Mouse (Mus musculus): ENCODE data around the gene Rbm46. TPM values are rescaled to one million over a fixed set of nuclear protein-coding genes. Genes with fewer than 3 reads are reported as not detected.

The Rbm46 gene
- polyA plus RNA-seq (2015; fragmentation: Nextera tagmentation; extraction: Ambion mirVana) = 1.2 and 1.5 TPM in 2 replicates

DNA sequence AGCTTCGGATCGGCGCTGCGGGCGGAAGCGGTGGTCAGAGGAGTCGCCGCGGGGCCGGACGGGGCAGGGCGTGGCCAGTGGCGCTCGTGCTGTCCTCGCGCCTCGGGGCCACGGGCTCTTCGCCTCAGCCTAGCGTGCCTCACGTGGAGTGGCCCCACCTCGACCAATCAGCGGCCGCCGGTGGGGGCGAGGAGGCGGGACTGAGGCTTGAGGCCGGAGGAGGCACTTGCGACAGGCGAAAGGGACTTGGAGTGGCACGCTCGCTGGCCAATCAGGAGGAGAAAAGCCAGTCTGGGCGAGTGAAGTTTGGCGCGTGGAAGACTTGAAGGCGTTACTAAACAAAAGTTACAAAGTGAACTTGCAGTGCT is at the start of gene Rbm46:
Rbm46 (minus strand) TSS at position 112 of the 368 bp plus-strand sequence.
- peak within 1 kb of the TSS; percentile 35 for H3K4me3 ChIP-seq (ENCODE audit: low read depth, low read length)
- H3K36me3 ChIP-seq (ENCODE audit: control insufficient read depth, insufficient read depth, low read length) = no peaks in the 10 kb centered on the region
- no peak within 1 kb of the TSS for H3K27ac ChIP-seq (replicated peaks)
- H3K9ac ChIP-seq (ENCODE audit: low read length) = no peak within 1 kb of the TSS
- DNase-seq (ENCODE audit: low spot score) (peak; percentile 76), ATAC-seq (ENCODE audit: low FRiP score, low TSS enrichment) (peak; percentile 89)
- 20% methylated on average over 36 of the region's 36 CpGs for WGBS
- no peak for TF ChIP-seq EP300 (optimal IDR thresholded peaks at IDR 0.05)
- no peak for TF ChIP-seq CTCF (IDR thresholded peaks at IDR 0.05; ENCODE audit: low read depth)
- H3K4me1 ChIP-seq (replicated peaks; ENCODE audit: control insufficient read depth, insufficient read depth) = no peaks in the 10 kb centered on the region
- H3K27me3 ChIP-seq (ENCODE audit: control insufficient read depth, insufficient read depth, low read length) = 0 out of 2 replicates have a peak, but pooled peaks cover 5% of the 10 kb centered on the region
- peak within 1 kb of the TSS; percentile 51 for H3K4me2 ChIP-seq (replicated peaks; ENCODE audit: low read depth)
- no peaks in the 10 kb centered on the region for H3K9me3 ChIP-seq (ENCODE audit: control insufficient read depth, low read length)

- no peaks in the 10 kb centered on the region for H3K9me3 ChIP-seq (ENCODE audit: control insufficient read depth, low read length)
- no peak overlapping the region for H3K27ac ChIP-seq (replicated peaks)
- no peaks in the 10 kb centered on the region for H3K4me1 ChIP-seq (replicated peaks; ENCODE audit: control insufficient read depth, insufficient read depth)
- TF ChIP-seq CTCF (IDR thresholded peaks at IDR 0.05; ENCODE audit: low read depth) (no peak), EP300 (optimal IDR thresholded peaks at IDR 0.05) (no peak)
- H3K9ac ChIP-seq (ENCODE audit: low read length) = no peak overlapping the region
- H3K36me3 ChIP-seq (ENCODE audit: control insufficient read depth, insufficient read depth, low read length) = no peaks in the 10 kb centered on the region
- ATAC-seq (ENCODE audit: low FRiP score, low TSS enrichment) (no peak), DNase-seq (ENCODE audit: low spot score) (no peak)
- no peak overlapping the region for H3K4me2 ChIP-seq (replicated peaks; ENCODE audit: low read depth)
- WGBS = 38% methylated on average over 1 of the region's 1 CpGs
- no peak overlapping the region for H3K4me3 ChIP-seq (ENCODE audit: low read depth, low read length)
- no peaks in the 10 kb centered on the region for H3K27me3 ChIP-seq (ENCODE audit: control insufficient read depth, insufficient read depth, low read length)
These were observed 39.3 kb upstream of the Rbm46 start for GRCm38 (mm10) chr3:82915632-82916031.

- H3K36me3 ChIP-seq (ENCODE audit: control insufficient read depth, insufficient read depth, low read length) = no peaks in the 10 kb centered on the region
- H3K9me3 ChIP-seq (ENCODE audit: control insufficient read depth, low read length) = no peaks in the 10 kb centered on the region
- no peak for DNase-seq (ENCODE audit: low spot score)
- TF ChIP-seq CTCF (IDR thresholded peaks at IDR 0.05; ENCODE audit: low read depth) (no peak), EP300 (optimal IDR thresholded peaks at IDR 0.05) (no peak)
- ATAC-seq (ENCODE audit: low FRiP score, low TSS enrichment) = no peak
- no peaks in the 10 kb centered on the region for H3K4me1 ChIP-seq (replicated peaks; ENCODE audit: control insufficient read depth, insufficient read depth)
- WGBS = 85% methylated on average over 2 of the region's 2 CpGs
- H3K9ac ChIP-seq (ENCODE audit: low read length) = no peak overlapping the region
- H3K27ac ChIP-seq (replicated peaks) = no peak overlapping the region
- H3K4me2 ChIP-seq (replicated peaks; ENCODE audit: low read depth) = no peak overlapping the region
- no peaks in the 10 kb centered on the region for H3K27me3 ChIP-seq (ENCODE audit: control insufficient read depth, insufficient read depth, low read length)
- no peak overlapping the region for H3K4me3 ChIP-seq (ENCODE audit: low read depth, low read length)
These were observed 32.4 kb upstream of the Rbm46 start for GRCm38 (mm10) chr3:82908671-82909070.

DNA sequence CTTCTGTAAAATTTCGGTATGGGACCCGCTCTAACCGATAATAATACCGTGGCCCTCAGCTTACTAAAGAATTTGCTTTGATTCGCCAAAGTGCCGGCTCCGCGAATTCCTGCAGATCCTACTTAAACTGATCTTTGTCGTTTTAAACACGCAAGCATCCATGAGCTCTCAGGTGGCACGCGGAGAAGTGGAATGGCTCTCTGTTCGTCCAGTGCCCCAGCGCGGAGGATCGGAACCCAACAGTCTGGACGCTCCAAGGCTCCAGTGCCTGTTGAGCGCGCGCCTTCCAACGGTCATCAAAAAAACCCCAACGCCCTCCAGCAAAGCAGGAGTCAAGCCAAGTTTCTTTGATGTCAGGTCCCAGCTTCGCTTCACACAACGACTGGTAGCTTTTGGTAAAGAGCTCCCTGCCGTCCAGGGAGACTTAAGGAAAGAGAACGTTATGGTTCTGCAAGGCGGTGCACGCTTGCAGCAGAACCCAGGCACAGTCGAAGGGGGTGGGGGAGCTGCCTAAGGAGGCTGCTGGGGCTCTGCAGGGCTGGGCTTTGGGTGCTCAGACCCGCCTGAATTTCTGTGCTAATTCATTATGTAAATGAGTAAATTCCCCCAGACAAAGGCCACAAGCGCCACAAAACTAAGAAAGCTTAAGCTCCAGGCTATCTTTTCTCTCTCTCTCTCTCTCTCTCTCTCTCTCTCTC is 28.1 kb upstream of the Rbm46 start:
- no peaks in the 10 kb centered on the region for H3K4me1 ChIP-seq (replicated peaks; ENCODE audit: control insufficient read depth, insufficient read depth)
- H3K4me2 ChIP-seq (replicated peaks; ENCODE audit: low read depth) = peak overlapping the region; percentile 68
- ATAC-seq (ENCODE audit: low FRiP score, low TSS enrichment) (no peak), DNase-seq (ENCODE audit: low spot score) (no peak)
- H3K9me3 ChIP-seq (ENCODE audit: control insufficient read depth, low read length) = no peaks in the 10 kb centered on the region
- H3K27ac ChIP-seq (replicated peaks) = no peak overlapping the region
- no peaks in the 10 kb centered on the region for H3K27me3 ChIP-seq (ENCODE audit: control insufficient read depth, insufficient read depth, low read length)
- WGBS = 2% methylated on average over 31 of the region's 31 CpGs
- H3K36me3 ChIP-seq (ENCODE audit: control insufficient read depth, insufficient read depth, low read length) = no peaks in the 10 kb centered on the region
- H3K4me3 ChIP-seq (ENCODE audit: low read depth, low read length) = peak overlapping the region; percentile 41
- TF ChIP-seq EP300 (optimal IDR thresholded peaks at IDR 0.05) = no peak
- no peak for TF ChIP-seq CTCF (IDR thresholded peaks at IDR 0.05; ENCODE audit: low read depth)
- no peak overlapping the region for H3K9ac ChIP-seq (ENCODE audit: low read length)

GRCm38 (mm10) chr3:82903613-82904205 is 27.4 kb upstream of the Rbm46 start, which contains the start of gene Lrat:
Gene Lrat, minus strand, starts transcription at chr3:82903973.
- peak; percentile 59 for DNase-seq (ENCODE audit: low spot score)

More at GRCm38 (mm10) chr3:82903613-82904205, 27.4 kb upstream of the Rbm46 start, which contains the start of gene Lrat:
- under 1% methylated on average over 35 of the region's 35 CpGs for WGBS
- no peaks in the 10 kb centered on the region for H3K9me3 ChIP-seq (ENCODE audit: control insufficient read depth, low read length)
- H3K9ac ChIP-seq (ENCODE audit: low read length) = no peak within 1 kb of the TSS
- H3K27me3 ChIP-seq (ENCODE audit: control insufficient read depth, insufficient read depth, low read length) = no peaks in the 10 kb centered on the region
- H3K4me1 ChIP-seq (replicated peaks; ENCODE audit: control insufficient read depth, insufficient read depth) = no peaks in the 10 kb centered on the region
- H3K4me3 ChIP-seq (ENCODE audit: low read depth, low read length) = peak within 1 kb of the TSS; percentile 41
- H3K36me3 ChIP-seq (ENCODE audit: control insufficient read depth, insufficient read depth, low read length) = no peaks in the 10 kb centered on the region
- H3K4me2 ChIP-seq (replicated peaks; ENCODE audit: low read depth) = peak within 1 kb of the TSS; percentile 68
- ATAC-seq (ENCODE audit: low FRiP score, low TSS enrichment) = peak; percentile 60; the same call in 1 of the 2 replicates
- no peak within 1 kb of the TSS for H3K27ac ChIP-seq (replicated peaks)
- TF ChIP-seq CTCF (IDR thresholded peaks at IDR 0.05; ENCODE audit: low read depth) = no peak
- TF ChIP-seq EP300 (optimal IDR thresholded peaks at IDR 0.05) = no peak
